Mouse (Mus musculus) bone marrow macrophage, adult 2 months (primary cell): ENCODE measurements at regions not wholly inside any gene's neighbourhood (a gene's known extent, or its start where the extent isn't known, plus 50 kb on each side); places are given as distances from the start of the nearest gene placed in this dataset.

Experiments used
- H3K27ac ChIP-seq: 2 replicates; pipeline ENCODE4 v1.5.1; 2012; ENCODE audit warnings: low read depth, low read length; ENCODE audit not compliant: insufficient read depth
- H3K4me1 ChIP-seq: 2 replicates; pipeline ENCODE4 v1.6.1; 2012; ENCODE audit warnings: low read length; ENCODE audit not compliant: control insufficient read depth, insufficient read depth
- H3K4me3 ChIP-seq: 2 replicates; pipeline ENCODE4 v1.5.1; 2012; ENCODE audit warnings: mild to moderate bottlenecking, low read length, moderate library complexity; ENCODE audit not compliant: insufficient read depth
- CTCF ChIP-seq: IDR thresholded peaks from 2 replicates; pipeline ENCODE4 v1.5.1; 2012; ENCODE audit warnings: low read depth, mild to moderate bottlenecking, low read length, moderate library complexity
- POLR2A ChIP-seq: IDR thresholded peaks from 2 replicates; pipeline ENCODE4 v1.6.1; 2012; ENCODE audit warnings: mild to moderate bottlenecking, low read depth, low read length, borderline replicate concordance

DNA sequence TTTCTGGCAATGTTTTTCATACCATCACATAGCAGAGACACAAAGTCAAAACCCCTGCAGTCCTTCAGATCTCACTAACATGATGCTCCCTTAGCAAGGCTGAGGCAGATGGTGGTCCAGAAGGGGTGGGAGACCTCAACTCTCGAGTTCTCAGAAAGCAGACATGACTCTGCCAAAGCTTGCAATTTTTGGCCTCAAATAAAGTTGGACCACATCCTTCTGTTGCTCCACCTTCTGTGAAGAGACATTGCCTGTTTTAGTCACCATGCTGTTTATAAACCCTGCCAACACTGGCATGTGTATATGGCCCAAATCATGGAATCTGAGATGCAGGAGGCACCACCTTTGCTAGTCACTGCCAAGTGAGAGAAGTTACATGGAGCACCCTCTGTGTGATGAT lies 860.1 kb downstream of the Epha4 start:
- TF ChIP-seq CTCF (no peak), POLR2A (no peak)
- Histone ChIP-seq H3K4me3 (no peak overlapping the region), H3K4me1 (no peaks in the 10 kb centered on the region), H3K27ac (no peak overlapping the region)

DNA sequence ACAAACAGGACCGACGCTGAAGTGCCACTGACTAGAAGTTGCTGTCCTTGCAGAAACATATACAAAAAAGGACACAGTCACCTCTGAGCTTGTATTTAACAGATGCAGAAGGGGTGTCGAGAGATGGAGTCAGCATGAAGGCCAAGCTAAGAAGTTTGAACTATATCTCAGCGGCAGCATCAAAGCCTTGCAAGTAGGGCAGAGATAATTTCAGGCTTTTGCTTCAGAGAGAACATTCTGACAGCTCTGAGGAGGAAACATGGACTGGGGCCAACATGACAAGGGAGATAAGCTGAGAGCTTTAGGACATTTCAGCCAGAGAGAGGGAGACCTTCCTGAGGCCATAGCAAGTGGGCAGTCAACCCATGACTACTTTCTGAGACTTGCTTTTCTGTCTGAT lies 856.7 kb downstream of the Epha4 start:
- Histone ChIP-seq H3K27ac (no peak overlapping the region), H3K4me3 (no peak overlapping the region), H3K4me1 (no peaks in the 10 kb centered on the region)
- no peak for TF ChIP-seq POLR2A
- TF ChIP-seq CTCF, result no peak

- H3K4me1 ChIP-seq, result no peaks in the 10 kb centered on the region
- no peak overlapping the region for H3K27ac ChIP-seq
- no peak overlapping the region for H3K4me3 ChIP-seq
- TF ChIP-seq CTCF, result no peak
- no peak for TF ChIP-seq POLR2A
Observed at GRCm38 (mm10) chr1:76660146-76660545, 854.7 kb downstream of the Epha4 start.

GRCm38 (mm10) chr1:76664381-76664780 lies 850.5 kb downstream of the Epha4 start:
- no peak for TF ChIP-seq CTCF
- H3K4me3 ChIP-seq, result no peak overlapping the region
- no peak overlapping the region for H3K27ac ChIP-seq
- H3K4me1 ChIP-seq, result no peaks in the 10 kb centered on the region

GRCm38 (mm10) chr1:76676836-76677235 lies 838.1 kb downstream of the Epha4 start:
- Histone ChIP-seq H3K27ac (no peak overlapping the region), H3K4me3 (no peak overlapping the region), H3K4me1 (no peaks in the 10 kb centered on the region)
- TF ChIP-seq CTCF (no peak), POLR2A (no peak)

DNA sequence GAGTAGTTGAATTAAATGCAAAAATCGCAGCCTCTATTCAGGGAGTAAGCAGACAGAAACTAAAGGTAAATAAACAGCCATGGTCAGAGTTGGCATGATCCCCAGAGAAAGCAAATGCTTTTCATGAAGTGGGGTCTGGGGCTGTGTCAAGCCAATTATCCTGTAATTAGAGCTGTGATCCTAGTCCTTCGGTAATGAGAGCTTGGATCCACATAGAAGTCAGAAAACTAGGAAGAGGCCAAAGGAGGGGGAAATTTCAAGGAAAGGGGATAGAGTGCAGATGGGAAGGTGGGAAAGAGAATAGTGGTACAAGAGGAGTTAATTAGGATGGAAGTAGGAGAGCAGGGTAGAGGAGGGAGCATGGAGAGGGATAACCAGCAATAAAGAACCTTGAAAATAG lies 809.3 kb downstream of the Epha4 start:
- TF ChIP-seq CTCF, result no peak
- TF ChIP-seq POLR2A, result no peak
- H3K4me3 ChIP-seq, result no peak overlapping the region
- H3K27ac ChIP-seq, result no peak overlapping the region
- no peaks in the 10 kb centered on the region for H3K4me1 ChIP-seq

DNA sequence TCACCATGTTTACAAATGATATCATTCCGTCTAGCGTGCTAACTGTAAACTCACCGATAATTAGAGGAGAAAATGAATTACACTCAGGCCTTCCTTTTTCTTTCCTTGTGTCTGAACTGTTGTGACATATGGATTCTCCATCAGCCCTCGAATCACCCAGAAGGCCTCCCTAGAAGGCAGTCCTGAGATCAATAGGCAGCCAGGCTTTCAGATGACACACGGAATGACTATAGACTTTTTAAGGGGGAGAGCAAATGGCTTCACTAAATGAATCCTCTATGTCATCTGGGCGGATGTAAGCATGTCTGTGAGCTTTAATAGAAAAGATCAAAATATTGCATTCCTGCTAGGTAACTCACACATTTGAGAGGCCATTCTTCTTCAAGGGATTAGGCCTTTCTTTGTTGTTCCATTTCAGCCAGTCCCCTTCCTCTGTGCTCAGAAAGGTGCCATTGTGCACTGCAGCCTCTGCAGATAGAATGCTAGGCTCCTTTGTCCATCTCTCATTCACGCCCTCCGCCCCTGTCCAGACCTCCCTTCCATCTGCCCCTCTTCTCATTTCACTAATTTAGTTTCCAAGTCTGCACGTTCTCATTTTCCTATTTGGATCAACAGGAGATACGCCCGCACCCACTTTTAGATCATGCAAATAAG lies 797.1 kb downstream of the Epha4 start:
- no peak for TF ChIP-seq CTCF
- no peak for TF ChIP-seq POLR2A
- Histone ChIP-seq H3K27ac (no peak overlapping the region), H3K4me3 (no peak overlapping the region), H3K4me1 (no peaks in the 10 kb centered on the region)

DNA sequence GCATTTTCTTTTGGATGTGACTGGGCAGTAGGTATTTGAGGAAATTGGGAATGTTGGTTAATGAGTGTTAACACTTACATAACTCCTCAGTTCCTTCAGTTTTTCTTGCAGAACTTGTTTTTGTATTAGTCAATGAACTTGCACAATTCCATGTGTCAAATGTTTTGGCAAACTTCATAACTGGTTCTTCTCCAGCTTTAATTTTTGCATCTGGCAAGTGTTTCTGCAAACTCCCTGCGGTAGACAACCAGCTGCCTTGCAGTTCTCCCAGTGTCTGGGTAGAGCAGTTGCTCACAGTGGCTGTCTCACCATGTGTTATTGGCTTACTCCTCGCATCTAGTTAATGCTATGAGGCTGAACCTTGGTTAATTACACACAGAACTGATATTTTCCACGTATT lies 790.4 kb downstream of the Epha4 start:
- TF ChIP-seq POLR2A, result no peak
- no peak for TF ChIP-seq CTCF

DNA sequence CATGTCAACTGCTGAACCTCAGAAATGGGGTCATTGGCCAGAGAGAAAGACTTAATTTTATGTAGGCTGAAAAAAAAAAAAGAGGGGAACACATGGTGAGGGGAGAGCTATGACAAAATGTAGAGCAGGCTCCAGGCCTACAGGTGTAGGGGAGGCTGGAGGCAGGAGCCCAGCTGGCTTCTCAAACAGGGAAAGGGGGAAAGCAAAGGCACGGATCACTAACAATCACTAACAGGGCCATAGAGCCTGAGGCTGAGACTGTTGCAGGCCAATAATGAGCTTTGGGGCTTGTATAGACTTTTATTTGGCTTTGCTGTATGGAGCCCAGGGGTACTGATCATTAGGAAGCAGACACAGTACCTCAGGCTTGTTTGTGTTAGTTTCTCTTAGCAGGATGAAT lies 777.9 kb downstream of the Epha4 start:
- Histone ChIP-seq H3K4me1 (no peaks in the 10 kb centered on the region), H3K27ac (no peak overlapping the region), H3K4me3 (no peak overlapping the region)
- TF ChIP-seq CTCF (no peak), POLR2A (no peak)

More for the DNA sequence above, 790.4 kb downstream of the Epha4 start:
- no peaks in the 10 kb centered on the region for H3K4me1 ChIP-seq
- H3K27ac ChIP-seq, result no peak overlapping the region
- no peak overlapping the region for H3K4me3 ChIP-seq

- H3K4me1 ChIP-seq, result no peaks in the 10 kb centered on the region
- H3K4me3 ChIP-seq, result no peak overlapping the region
- H3K27ac ChIP-seq, result no peak overlapping the region
- TF ChIP-seq POLR2A (no peak), CTCF (no peak)
Observed at GRCm38 (mm10) chr1:76737663-76738062, 777.2 kb downstream of the Epha4 start.

- H3K4me1 ChIP-seq, result no peaks in the 10 kb centered on the region
- H3K4me3 ChIP-seq, result no peak overlapping the region
- TF ChIP-seq POLR2A (no peak), CTCF (no peak)
- no peak overlapping the region for H3K27ac ChIP-seq
Observed at GRCm38 (mm10) chr1:76772694-76773093, 742.2 kb downstream of the Epha4 start.
